Mouse (Mus musculus) thymus, postnatal 36 days (tissue): ENCODE data around the gene Atp10b.
"Not testable (repeated sequence)": the region's sequence is repeated elsewhere in the genome, so short reads cannot be mapped to it uniquely, and the experiment has no call there.

ENCODE experiments used
- DNase-seq, 2 experiments: peaks; one replicate each; pipeline ENCODE4 v3.0.0; 2022; ENCODE audit warnings: mixed read lengths in 2 of 2

Gene Atp10b

DNA sequence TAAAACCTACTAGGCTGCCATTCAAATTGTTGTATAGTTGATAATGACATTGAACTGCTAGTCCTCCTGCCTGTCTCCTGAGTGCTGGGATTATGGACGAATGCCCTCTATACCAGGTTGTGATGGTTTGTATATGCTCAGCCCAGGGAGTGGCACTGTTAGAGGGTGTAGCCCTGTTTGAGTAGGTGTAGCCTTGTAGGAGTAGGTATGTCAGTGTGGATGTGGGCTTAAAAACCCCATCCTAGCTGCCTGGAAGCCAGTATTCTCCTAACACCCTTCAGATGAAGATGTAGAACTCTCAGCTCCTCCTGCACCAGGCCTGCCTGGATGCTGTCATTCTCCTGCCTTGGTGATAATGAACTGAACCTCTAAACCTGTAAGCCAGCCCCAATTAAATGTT lies at the start of gene Atp10b:
Atp10b (plus strand) TSS at position 301 of the 400 bp plus-strand sequence.
- no peak for DNase-seq

GRCm38 (mm10) chr11:43101357-43101756 lies 48.3 kb upstream of the Atp10b start:
- no peak for DNase-seq

DNA sequence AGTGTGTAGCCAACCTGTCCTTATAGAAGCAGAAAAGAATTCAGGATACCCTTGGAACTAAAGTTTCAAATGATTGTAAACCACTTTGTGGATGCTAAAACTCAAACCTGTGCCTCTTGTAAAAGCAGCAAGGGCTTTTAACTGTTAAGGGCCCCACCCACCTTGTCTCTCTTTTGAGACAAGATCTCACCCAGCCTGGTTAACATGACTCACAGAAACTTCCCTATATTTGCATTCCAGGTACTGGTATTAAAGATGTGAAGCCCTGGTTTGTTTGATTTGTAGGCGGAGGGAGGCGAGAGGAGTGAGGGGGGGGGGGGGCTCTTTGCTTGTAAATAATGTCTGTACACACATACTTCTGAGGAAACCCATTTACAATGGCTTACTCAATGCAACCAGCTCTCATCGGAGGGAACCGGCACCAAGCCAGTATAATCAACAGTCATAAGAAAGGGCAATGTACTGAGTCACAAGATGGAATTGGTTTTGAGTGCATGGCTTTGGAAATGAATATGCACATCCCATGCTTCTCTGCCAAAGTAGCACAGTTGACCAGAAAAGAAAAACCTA lies 23.7 kb upstream of the Atp10b start:
- no peak for DNase-seq

DNA sequence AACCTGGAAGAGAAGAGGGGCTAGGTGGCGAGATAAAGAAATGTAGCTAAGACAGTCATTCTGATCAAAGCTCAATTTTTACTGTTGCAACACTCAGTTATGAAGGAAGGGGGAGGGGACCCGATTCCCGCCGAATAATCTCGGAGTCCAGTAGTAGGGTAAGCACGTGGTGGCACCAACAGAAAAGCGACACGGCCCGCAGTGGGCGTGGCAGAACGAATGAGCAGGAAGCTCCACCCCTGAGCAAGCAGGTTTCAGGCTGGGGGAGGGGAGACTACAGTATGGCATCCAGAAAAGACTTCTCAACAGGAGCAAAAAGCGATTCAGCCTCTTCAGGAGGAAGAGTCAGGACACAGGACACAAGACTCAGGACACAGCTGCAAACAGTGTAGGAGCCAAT lies 23.1 kb upstream of the Atp10b start:
- DNase-seq: not testable (repeated sequence)

DNA sequence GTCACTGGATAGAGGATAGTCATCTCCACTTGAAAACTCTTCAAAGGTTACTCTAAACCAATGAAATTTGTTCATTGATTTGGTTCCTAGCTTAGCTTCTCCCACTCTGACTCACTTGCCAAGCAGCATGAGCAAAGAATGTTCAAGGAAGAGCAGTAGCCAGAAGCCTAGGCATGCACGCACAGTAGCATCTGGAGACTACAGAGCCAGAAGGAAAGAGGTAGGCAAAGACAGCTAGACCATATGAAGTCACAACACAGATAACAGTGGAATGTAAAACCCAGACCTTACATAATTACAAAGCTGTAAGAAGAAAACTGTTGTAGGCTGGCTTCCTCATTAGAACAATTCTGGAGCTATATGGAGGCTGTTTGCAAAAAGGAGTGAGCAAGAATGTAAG lies 8.4 kb upstream of the Atp10b start:
- no peak for DNase-seq

GRCm38 (mm10) chr11:43142811-43143210 lies 6.9 kb upstream of the Atp10b start:
- no peak for DNase-seq

DNA sequence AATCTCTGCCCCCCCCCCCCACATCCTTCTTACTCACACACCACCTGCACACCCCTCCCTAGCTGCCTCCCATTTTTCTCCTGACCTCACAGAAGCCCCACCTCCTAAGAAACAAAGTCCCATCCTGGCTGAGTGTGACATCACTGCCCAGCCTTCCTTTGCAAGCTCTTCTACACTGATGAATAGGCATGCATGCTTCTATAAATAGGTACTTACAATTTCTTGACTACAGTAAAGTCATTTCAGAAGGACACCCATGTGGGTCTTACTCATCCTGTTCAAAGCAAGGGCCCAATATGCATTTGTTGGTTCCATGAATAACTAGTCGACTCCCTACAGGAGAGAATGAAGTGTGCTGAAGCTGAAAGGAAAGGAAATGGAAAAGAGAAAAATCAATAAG lies 5.5 kb upstream of the Atp10b start:
- DNase-seq: no peak

DNA sequence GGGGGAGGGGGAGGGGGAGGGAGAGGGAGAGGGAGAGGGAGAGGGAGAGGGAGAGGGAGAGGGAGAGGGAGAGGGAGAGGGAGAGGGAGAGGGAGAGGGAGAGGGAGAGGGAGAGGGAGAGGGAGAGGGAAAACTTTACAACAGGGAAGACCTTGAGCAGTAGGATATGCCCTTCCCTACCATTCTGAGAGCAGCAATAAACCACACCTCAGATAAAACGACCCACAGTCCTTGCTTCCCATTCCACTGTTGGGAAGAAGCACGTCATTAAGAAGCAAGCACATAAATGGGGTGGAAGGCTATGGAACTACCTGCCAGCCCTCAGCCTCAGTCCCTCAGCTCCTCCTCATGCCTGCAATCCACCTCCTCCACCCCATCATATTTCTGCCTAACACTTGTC lies 4.8 kb upstream of the Atp10b start:
- not testable (repeated sequence) for DNase-seq

DNA sequence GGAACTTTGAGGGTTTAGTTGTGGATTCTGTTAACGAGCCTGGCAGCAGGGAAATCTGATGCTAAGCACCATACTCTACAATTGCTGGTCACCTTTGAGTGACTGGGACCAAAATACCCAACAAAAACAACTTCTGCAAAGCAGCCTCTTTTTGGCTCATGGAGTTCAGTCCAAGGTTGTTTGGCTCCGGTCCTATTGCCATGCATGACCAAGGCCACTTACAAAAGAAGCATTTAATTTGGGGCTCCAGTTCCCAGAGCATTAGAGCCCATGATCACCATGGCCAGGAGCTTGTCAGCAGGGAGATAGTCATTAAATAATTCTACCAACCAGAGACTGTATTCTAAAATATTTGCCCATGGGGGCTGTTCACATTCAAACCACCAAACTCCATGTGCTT lies 2.3 kb upstream of the Atp10b start:
- DNase-seq: no peak

- DNase-seq: no peak
Observed at GRCm38 (mm10) chr11:43148341-43148740, 1.3 kb upstream of the Atp10b start.

- no peak for DNase-seq
Observed at GRCm38 (mm10) chr11:43155004-43155403, 5.3 kb downstream of the Atp10b start.

GRCm38 (mm10) chr11:43155417-43155816 lies 5.7 kb downstream of the Atp10b start:
- no peak for DNase-seq

DNA sequence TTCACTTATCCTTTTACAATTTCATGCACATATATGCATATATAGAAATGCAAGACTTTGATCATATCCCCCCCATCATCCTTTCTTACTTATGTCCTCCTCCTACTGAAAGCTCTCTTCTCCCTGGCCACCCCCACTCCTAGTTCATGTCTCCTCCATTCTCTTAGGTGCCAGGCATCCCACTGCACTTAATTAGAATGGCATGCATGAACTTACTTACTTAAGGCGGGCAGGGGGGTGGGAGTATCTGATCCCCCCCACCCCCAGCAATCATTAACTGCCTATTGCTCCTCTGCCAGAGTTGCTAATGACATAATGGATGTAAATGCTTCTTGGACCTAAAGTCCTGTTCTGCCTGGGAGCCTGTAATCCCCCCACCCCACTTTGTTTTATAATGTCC lies 9.1 kb downstream of the Atp10b start:
- no peak for DNase-seq

- no peak for DNase-seq
Observed at GRCm38 (mm10) chr11:43160188-43160942, 10.7 kb downstream of the Atp10b start.

- DNase-seq: no peak
Observed at GRCm38 (mm10) chr11:43170601-43171000, 20.9 kb downstream of the Atp10b start.

DNA sequence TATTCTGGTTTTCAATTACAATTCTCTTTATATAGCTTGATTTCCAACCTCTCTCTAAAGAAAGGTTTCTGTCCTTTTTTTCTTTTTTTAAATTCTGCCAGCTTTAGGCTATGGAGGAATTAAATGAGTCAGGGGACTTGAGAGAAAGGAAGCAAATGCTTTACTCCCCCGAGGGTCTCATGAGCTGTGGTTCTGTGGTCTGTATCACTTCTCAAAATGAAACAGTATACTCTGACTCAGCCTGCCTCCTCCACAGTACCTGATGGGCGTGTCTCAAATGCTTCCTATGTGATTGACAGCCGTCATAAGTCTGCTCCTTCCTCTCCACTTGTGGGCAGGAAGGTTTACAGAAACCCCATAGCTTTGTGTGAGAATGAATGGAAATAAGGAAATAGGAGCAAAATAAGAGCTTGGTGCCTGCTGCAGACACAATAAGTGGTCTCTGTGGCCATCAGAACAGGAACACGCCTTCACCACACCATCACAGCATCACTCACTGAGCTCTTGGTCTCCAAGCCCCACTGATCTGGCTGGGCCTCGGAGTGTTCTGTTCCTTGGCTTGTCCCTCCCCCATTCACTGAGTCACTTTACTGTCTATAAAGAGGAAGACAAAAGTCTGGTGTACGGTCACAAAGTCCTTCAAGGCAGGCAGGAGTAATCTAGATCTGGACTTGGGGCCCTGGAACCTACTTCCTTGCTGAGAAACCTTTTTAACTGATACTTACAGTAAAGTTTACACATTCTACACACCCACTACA lies 24.9 kb downstream of the Atp10b start:
- no peak for DNase-seq

DNA sequence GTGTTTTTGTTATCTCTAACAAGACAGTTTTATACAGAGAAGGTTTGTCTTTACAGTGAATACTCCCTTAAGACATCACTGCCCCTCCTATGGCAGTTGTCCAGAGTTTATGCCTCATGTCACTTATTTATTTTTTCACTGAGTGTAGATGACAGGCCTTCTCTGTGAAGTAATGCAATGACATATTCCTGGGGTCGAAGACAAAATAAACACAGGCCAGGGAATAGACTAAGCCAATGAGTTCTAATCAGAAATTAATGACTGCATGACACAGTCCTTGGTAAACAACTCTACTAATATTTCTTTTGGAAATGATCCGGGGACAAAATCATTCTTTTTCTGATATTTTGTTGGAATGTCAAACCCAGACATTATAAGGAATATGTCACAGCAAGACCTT lies 32.7 kb downstream of the Atp10b start:
- no peak for DNase-seq

GRCm38 (mm10) chr11:43182816-43183215 lies 33.1 kb downstream of the Atp10b start:
- no peak for DNase-seq

DNA sequence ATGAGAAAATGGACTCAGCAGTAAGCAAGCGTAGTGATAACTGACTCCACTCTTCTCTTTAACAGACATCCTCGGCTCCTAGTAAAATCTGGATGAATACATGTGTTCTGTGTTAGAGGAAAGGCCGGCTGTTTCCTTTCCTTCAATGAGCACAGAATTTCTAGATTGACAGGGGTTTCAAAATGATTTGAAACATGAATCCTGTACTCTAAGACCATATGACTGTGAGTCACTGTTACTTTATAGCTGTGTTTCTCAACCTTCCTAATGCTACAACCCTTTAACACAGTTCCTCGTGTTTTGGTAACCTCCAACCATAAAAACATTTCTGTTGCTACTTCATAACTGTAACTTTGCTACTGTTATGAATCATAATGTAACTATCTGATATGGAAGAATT lies 33.8 kb downstream of the Atp10b start:
- no peak for DNase-seq

- no peak for DNase-seq
Observed at GRCm38 (mm10) chr11:43186291-43186690, 36.6 kb downstream of the Atp10b start.

DNA sequence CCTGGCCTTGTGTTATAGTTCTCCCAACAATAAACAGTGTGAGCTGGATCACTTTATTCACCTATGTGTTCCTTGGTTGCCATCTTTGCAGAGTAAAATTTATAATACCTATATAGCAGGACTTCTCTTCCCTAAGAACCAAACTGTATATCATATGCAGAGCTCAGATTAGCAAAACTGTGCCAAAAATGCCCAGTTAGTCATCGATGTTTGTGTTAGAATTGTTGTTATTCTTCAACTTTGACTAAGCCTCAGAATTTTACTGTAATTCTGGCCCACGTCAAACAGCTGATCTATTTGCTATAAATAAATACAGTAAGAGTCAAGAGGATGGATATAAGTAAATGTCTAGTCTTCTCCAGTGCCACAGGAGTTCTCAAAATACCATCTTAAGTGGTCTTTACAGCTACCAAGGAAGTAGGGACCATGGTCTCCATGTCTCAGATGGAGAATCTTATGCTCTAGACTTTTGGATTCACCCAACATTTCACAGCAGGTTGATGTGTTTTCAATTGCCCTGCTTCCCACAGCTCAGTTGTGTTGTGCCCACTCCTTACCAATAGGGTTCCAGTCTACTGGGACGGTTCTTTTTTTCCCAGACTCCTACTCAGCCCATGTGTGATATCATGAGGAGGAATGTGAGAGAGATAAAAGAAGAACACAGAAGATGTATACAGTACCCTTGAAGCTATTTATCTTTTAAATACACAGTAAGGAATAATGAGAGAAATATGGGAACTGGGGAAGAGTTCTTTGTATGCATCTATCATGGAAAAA lies 40.3 kb downstream of the Atp10b start:
- DNase-seq: no peak

DNA sequence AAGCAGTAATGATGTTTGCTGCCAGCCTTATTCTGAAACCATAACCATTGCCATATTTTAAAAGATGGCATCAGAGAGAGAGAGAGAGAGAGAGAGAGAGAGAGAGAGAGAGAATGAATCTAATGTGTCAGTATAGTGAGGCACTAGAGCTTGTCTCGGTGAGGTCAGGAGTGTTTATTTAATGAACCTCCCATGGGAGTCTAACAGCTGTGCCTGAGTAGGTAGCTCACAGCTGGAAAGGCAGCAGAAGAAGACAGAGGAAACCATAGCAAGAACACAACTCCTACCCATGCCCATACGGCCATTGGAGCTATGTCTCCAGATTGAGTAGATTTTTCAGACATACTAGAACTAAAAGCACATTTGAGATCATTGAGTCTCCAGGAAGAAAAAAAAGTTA lies 49.1 kb downstream of the Atp10b start:
- DNase-seq: no peak

- no peak for DNase-seq
Observed at GRCm38 (mm10) chr11:43199358-43199757, 49.7 kb downstream of the Atp10b start.
